Mouse (Mus musculus) heart, postnatal 0 days (tissue): ENCODE measurements around the gene Fgd3.

ENCODE experiments used
- CTCF ChIP-seq: IDR thresholded peaks from 2 replicates; pipeline ENCODE4 v1.5.1; 2016; ENCODE audit warnings: antibody characterized with exemption, control low read depth, low read depth
- EP300 ChIP-seq: IDR thresholded peaks from 2 replicates; pipeline ENCODE4 v1.6.1; 2016; ENCODE audit warnings: antibody characterized with exemption, low read depth

DNA sequence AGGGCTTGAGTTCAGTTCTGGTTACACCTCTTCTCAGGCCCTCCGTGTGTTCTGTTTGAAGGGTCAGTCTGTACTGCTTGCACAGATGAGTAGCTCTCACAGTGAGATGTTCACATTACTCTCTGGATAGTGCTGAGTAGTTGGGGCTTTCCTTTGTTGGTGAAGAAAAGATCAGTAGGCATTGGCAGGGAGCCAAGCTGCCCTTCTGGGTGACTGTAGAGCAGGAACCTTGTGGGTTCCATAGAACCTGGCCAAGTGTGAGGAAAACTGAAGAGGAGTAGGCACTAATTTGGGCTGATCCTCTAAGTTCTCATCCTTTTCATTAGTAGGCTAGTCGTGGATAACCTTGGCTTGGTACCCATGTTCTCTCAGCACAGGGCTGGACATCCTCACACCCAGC, 42.7 kb upstream of the Fgd3 start:
- TF ChIP-seq CTCF (no peak), EP300 (no peak)
